9 mouse cellular contexts compared by ENCODE assay signal in genomic region chr19:42380321-42380980, GRCm38 (mm10). TPM values are rescaled to one million over a fixed set of nuclear protein-coding genes. Genes with fewer than 3 reads are reported as not detected.
DNase-seq lines count a peak whose midpoint lies in the region; ATAC-seq and TF ChIP-seq lines count a peak whose summit lies in the region.
"Had no signal": no experiment of that assay in that cellular context is flagged by ENCODE, and none has a peak within 500 bp of the region (broad histone marks: within the 10 kb centered on the region; RNA-seq: fewer than 3 reads in every experiment).

No protein-coding gene starts in this region.

- intact Hi-C loops in heart, adult 2 months (cut with DNase I), result no loop called here

- WGBS in heart, embryonic 14.5 days, result 1% methylated on average over 26 of the region's 26 CpGs
- 3% methylated on average over 26 of the region's 26 CpGs for WGBS in heart, adult 2 months
- WGBS in hindbrain, embryonic 10.5 days, result under 1% methylated on average over 26 of the region's 26 CpGs
- under 1% methylated on average over 24 of the region's 26 CpGs for WGBS in midbrain, embryonic 13.5 days

- no peaks in the 10 kb centered on the region for H3K79me2 ChIP-seq in heart, adult 2 months (replicated peaks; ENCODE audit: control insufficient read depth, insufficient read depth, low read length)

- no peaks in the 10 kb centered on the region for H3K9me3 ChIP-seq in heart, embryonic 14.5 days (ENCODE audit: control insufficient read depth, low read length)
- H3K9me3 ChIP-seq in hindbrain, embryonic 10.5 days, result no peaks in the 10 kb centered on the region
- no peaks in the 10 kb centered on the region for H3K9me3 ChIP-seq in midbrain, embryonic 13.5 days
- H3K9me3 ChIP-seq: G1E had no signal

- no peak for ATAC-seq in heart, embryonic 14.5 days (ENCODE audit: insufficient number of reproducible peaks, insufficient read depth, low FRiP score, low read depth)
- peak; percentile 85 for ATAC-seq in midbrain, embryonic 13.5 days

- H3K9ac ChIP-seq in heart, embryonic 14.5 days (ENCODE audit: low read length), result no peak overlapping the region
- H3K9ac ChIP-seq in heart, adult 2 months (ENCODE audit: low read depth, low read length), result no peak overlapping the region
- H3K9ac ChIP-seq in midbrain, embryonic 13.5 days (replicated peaks), result peak overlapping the region; percentile 60; the same call in 1 of the 2 replicates

- peaks cover 64% of the 10 kb centered on the region for H3K27me3 ChIP-seq in heart, embryonic 14.5 days (ENCODE audit: control insufficient read depth, insufficient read depth, low read length)
- H3K27me3 ChIP-seq in heart, adult 2 months (ENCODE audit: control insufficient read depth, insufficient read depth, low read length), result peaks cover 2% of the 10 kb centered on the region; the same call in 1 of the 2 replicates
- peaks cover 59% of the 10 kb centered on the region for H3K27me3 ChIP-seq in hindbrain, embryonic 10.5 days (ENCODE audit: insufficient read depth, poor library complexity, severe bottlenecking)
- H3K27me3 ChIP-seq in midbrain, embryonic 13.5 days, result peaks cover 9% of the 10 kb centered on the region

- H3K4me3 ChIP-seq in heart, embryonic 14.5 days (ENCODE audit: control insufficient read depth in 1 of 2, insufficient read depth in 1 of 2, low read depth in 1 of 2, low read length in 2 of 2), result peak overlapping the region in 1 of 2 experiments; percentile 3; a peak in 1 of 4 replicates
- no peak overlapping the region for H3K4me3 ChIP-seq in heart, adult 2 months
- peak overlapping the region; percentile 56 for H3K4me3 ChIP-seq in hindbrain, embryonic 10.5 days
- H3K4me3 ChIP-seq in midbrain, embryonic 13.5 days (replicated peaks), result peak overlapping the region; percentile 33

- H3K4me1 ChIP-seq in heart, embryonic 14.5 days (ENCODE audit: control insufficient read depth in 2 of 2, insufficient read depth in 2 of 2, low read length in 2 of 2), result no peaks in the 10 kb centered on the region
- no peaks in the 10 kb centered on the region for H3K4me1 ChIP-seq in heart, adult 2 months (ENCODE audit: control insufficient read depth, insufficient read depth, low read length)
- peaks cover 35% of the 10 kb centered on the region for H3K4me1 ChIP-seq in hindbrain, embryonic 10.5 days (replicated peaks)
- peaks cover 31% of the 10 kb centered on the region for H3K4me1 ChIP-seq in midbrain, embryonic 13.5 days (replicated peaks)

- peak overlapping the region; percentile 34 for H3K4me2 ChIP-seq in heart, embryonic 14.5 days (ENCODE audit: low read length)
- H3K4me2 ChIP-seq in midbrain, embryonic 13.5 days (replicated peaks), result peak overlapping the region; percentile 55

- no peak overlapping the region for H3K27ac ChIP-seq in heart, embryonic 14.5 days (replicated peaks in 1 of 2; ENCODE audit: control insufficient read depth in 1 of 2, insufficient read depth in 1 of 2, low read depth in 2 of 2, low read length in 2 of 2)
- no peak overlapping the region for H3K27ac ChIP-seq in heart, adult 2 months
- peak overlapping the region; percentile 86 for H3K27ac ChIP-seq in hindbrain, embryonic 10.5 days
- H3K27ac ChIP-seq in midbrain, embryonic 13.5 days, result peak overlapping the region; percentile 59

- TF ChIP-seq POLR2A in heart, adult 2 months (IDR thresholded peaks at IDR 0.05; ENCODE audit: insufficient read depth, low read depth, low read length), result no peak

- DNase-seq in heart, adult 2 months, result no peak
- peak; percentile 52 for DNase-seq in embryo, embryonic 10.5 days (ENCODE audit: low spot score)
- peak; percentile 53 for DNase-seq in hindbrain, embryonic 10.5 days (ENCODE audit: low spot score)
- DNase-seq in testis, postnatal 14 days (ENCODE audit: low spot score), result peak; percentile 14
- DNase-seq in B cell, adult 2 months, result no peak
- no peak for DNase-seq in urinary bladder, postnatal 36 days (ENCODE audit: low spot score in 2 of 2)

- no peak for TF ChIP-seq CTCF in heart, adult 2 months (IDR thresholded peaks at IDR 0.05)

- no peaks in the 10 kb centered on the region for H3K36me3 ChIP-seq in heart, embryonic 14.5 days (ENCODE audit: control insufficient read depth, insufficient read depth, low read length)
- H3K36me3 ChIP-seq in heart, adult 2 months (ENCODE audit: control insufficient read depth, insufficient read depth, low read length), result no peaks in the 10 kb centered on the region
- H3K36me3 ChIP-seq in hindbrain, embryonic 10.5 days, result no peaks in the 10 kb centered on the region
- H3K36me3 ChIP-seq in midbrain, embryonic 13.5 days, result no peaks in the 10 kb centered on the region
- H3K36me3 ChIP-seq: G1E had no signal

- TF ChIP-seq EP300 in heart, adult 2 months (IDR thresholded peaks at IDR 0.05; ENCODE audit: insufficient read depth, low read depth, low read length), result no peak

RNA-seq across cellular contexts. Expression of gene Crtac1, which starts 51.1 kb away (rescaled TPM):
- 0.80 and 1.1 TPM in 2 replicates for polyA plus RNA-seq in heart, embryonic 14.5 days (2014; fragmentation: Nextera tagmentation; extraction: Ambion mirVana)
- not detected for total RNA-seq in heart, adult 2 months (2021)
- polyA plus RNA-seq in heart, adult 2 months (2012; rRNA removed), result 0.09 TPM in 1 of 2 replicates, not detected in the other
- polyA plus RNA-seq in hindbrain, embryonic 10.5 days (2016; fragmentation: Nextera tagmentation; extraction: Ambion mirVana), result 5.5 and 8.8 TPM in 2 replicates
- 14.8 and 18.9 TPM in 2 replicates for polyA plus RNA-seq in midbrain, embryonic 13.5 days (2015; fragmentation: Nextera tagmentation; extraction: Ambion mirVana)
- total RNA-seq: G1E had no signal
- polyA plus RNA-seq: G1E had no signal

Comparison
In these comparisons a context has a peak if more than half of its experiments do, and no peak if none do; other contexts are left out.
1. H3K27ac ChIP-seq: peak in hindbrain, embryonic 10.5 days (single experiment) and midbrain, embryonic 13.5 days (single experiment); none in heart, embryonic 14.5 days (0 of 2) and heart, adult 2 months (single experiment).
2. DNase-seq: peak in embryo, embryonic 10.5 days (single experiment), hindbrain, embryonic 10.5 days (single experiment) and testis, postnatal 14 days (single experiment); none in heart, adult 2 months (0 of 2), B cell, adult 2 months (0 of 2) and urinary bladder, postnatal 36 days (0 of 2).